Mouse (Mus musculus) embryonic facial prominence, embryonic 15.5 days (tissue): ENCODE results near the gene Olfr113. TPM values are rescaled to one million over a fixed set of nuclear protein-coding genes. Genes with fewer than 3 reads are reported as not detected.

Source experiments
- polyA plus RNA-seq: library from polyadenylated mRNA; unstranded; fragments of >200 nt; fragmentation: Nextera tagmentation; extraction: Ambion mirVana; gene quantifications from 2 replicates; pipeline ENCODE4 v1.2.1, GENCODE M21; 2015

Olfr113 gene
- polyA plus RNA-seq, 1 experiment from 2014 or later = not detected

Other genes starting within 250 kb of the Olfr113 start
- 0.11 TPM in 1 of 2 replicates, not detected in the other for gene Olfr103, start 238.0 kb downstream of the Olfr113 start, polyA plus RNA-seq
- 0.05 TPM in 1 of 2 replicates, not detected in the other for gene Olfr104-ps, start 218.1 kb downstream of the Olfr113 start, polyA plus RNA-seq
- gene Olfr105-ps, start 198.6 kb downstream of the Olfr113 start, polyA plus RNA-seq = not detected in 2 replicates
- 0.12 TPM in 1 of 2 replicates, not detected in the other for gene Olfr106-ps, start 187.3 kb downstream of the Olfr113 start, polyA plus RNA-seq
- gene Olfr107, start 178.4 kb downstream of the Olfr113 start, polyA plus RNA-seq = 0.07 and 0.17 TPM in 2 replicates
- gene Olfr108, start 132.2 kb downstream of the Olfr113 start, polyA plus RNA-seq = not detected in 2 replicates
- not detected in 2 replicates for gene Olfr109, start 118.7 kb downstream of the Olfr113 start, polyA plus RNA-seq
- not detected in 2 replicates for gene H2-M2, start 94.1 kb downstream of the Olfr113 start, polyA plus RNA-seq
- gene Olfr110, start 85.2 kb downstream of the Olfr113 start, polyA plus RNA-seq = 0.16 TPM in 1 of 2 replicates, not detected in the other
- not detected in 2 replicates for gene Olfr111, start 69.6 kb downstream of the Olfr113 start, polyA plus RNA-seq
- gene Olfr112, start 8.2 kb downstream of the Olfr113 start, polyA plus RNA-seq = not detected in 2 replicates
- gene Olfr114, start 15.1 kb upstream of the Olfr113 start, polyA plus RNA-seq = not detected in 2 replicates
- gene Olfr115, start 49.4 kb upstream of the Olfr113 start, polyA plus RNA-seq = 0.21 TPM in 1 of 2 replicates, not detected in the other
- 0.11 TPM in 1 of 2 replicates, not detected in the other for gene Olfr116, start 49.5 kb upstream of the Olfr113 start, polyA plus RNA-seq
- gene Olfr117, start 86.1 kb upstream of the Olfr113 start, polyA plus RNA-seq = not detected in 2 replicates
- gene Olfr118, start 89.3 kb upstream of the Olfr113 start, polyA plus RNA-seq = not detected in 2 replicates
- gene Olfr119, start 118.9 kb upstream of the Olfr113 start, polyA plus RNA-seq = not detected in 2 replicates
- not detected in 2 replicates for gene Olfr120, start 144.1 kb upstream of the Olfr113 start, polyA plus RNA-seq
- not detected in 2 replicates for gene Olfr121, start 171.2 kb upstream of the Olfr113 start, polyA plus RNA-seq
- 0.16 TPM in 1 of 2 replicates, not detected in the other for gene Olfr122, start 190.9 kb upstream of the Olfr113 start, polyA plus RNA-seq
- not detected in 2 replicates for gene Olfr123, start 215.9 kb upstream of the Olfr113 start, polyA plus RNA-seq
- gene Olfr124, start 222.2 kb upstream of the Olfr113 start, polyA plus RNA-seq = 0.04 and 0.09 TPM in 2 replicates